Mouse (Mus musculus): ENCODE measurements around the gene Pianp. TPM values are rescaled to one million over a fixed set of nuclear protein-coding genes. Genes with fewer than 3 reads are reported as not detected.

Gene Pianp
- total RNA-seq (2021), result under 1 TPM; 0.22 to 0.41 TPM
- long read RNA-seq, experiment 1, partial matches to known transcripts, result 0 of 1 reads
- long read RNA-seq, experiment 1, other reads (novel, unspliced or antisense), result 0 of 1 reads
- long read RNA-seq, experiment 2, result 0 reads

DNA sequence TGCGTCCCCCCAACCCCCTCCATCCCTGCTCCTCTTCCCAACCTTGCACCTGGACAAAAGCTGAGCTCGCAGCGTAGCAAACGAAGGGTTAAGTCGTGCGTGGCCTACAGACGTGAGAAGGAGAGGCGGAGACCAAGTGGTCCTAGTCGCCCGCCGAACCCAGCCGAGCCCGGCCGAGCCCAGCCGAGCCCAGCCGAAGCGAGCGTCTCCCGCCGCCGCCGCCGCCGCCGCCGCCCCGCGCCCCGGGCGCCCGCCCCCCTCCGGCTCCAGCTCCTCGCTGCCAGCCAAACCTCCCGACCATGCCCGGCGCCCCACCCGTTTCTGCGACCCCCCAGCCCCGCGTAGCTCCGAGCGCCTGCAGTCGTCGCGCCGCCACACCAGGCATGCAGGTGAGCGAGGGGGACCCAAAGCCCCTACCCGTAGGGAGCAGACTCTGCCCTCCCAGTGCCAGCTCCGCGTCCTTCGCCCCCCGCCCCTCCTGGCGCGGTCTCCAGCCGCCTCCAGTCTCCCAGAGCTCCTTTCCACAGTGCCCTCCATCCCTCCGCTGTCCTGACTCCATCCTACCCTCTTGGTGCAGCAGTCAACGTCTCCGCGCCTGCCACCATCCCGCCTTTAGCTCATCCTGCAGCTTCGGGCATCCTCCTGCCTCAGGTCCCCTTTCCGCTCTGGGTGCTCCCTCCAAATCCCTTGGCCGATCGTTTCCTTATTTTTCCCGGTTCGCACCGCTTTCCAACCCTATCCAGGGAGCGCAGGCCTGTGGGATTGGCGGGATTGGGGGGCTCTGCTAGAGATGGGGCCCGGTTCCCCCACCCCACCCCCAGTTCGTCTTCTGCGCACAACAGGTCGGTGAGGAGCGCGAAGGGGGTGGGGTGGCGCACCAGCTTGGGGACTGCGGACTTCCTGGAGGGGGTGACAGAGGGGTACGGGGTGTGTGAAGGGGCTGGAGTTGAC is at the start of gene Pianp:
Gene Pianp (plus strand): TSS at position 144 of the 951 bp plus-strand sequence.
- peak; percentile 80 for DNase-seq
- H3K27ac ChIP-seq, result no peak within 1 kb of the TSS
- peak within 1 kb of the TSS; percentile 76 for H3K4me3 ChIP-seq
- no peak for TF ChIP-seq CTCF (IDR thresholded peaks at IDR 0.05)
- intact Hi-C loops (cut with DNase I), result no loop called here

DNA sequence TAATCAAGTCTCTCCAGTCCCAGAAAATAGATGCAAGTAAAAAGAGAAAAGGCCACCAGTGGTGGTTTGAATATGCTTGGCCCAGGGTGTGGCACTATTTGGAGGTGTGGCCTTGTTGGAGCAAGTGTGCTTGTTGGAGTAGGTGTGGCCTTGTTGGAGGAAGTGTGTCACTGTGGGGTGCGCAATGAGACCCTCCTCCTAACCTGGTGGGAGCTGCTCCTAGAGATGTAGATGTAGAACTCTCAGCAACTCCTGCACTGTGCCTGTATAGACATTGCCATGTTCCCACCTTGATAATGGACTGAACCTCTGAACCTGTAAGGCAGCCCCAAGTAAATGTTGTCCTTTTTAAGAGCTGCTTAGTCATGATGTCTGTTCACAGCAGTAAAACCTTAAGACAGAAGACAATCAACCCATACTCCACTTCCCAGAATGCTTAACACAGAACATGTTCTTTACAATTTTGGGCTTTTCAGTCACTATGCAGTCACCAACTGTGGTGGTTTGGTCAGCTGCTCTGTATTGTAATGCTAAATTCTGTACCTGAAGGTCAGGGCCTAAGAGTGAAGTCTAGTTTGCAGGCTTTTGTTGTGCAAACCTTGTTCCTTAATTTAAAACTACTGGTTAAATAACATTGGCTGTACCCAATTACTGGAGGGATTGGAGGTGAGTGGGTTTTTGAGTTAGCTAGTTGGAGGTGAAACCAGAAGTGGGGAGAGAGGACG is 42.3 kb upstream of the Pianp start:
- DNase-seq, result no peak
- no peak overlapping the region for H3K4me3 ChIP-seq
- no peak overlapping the region for H3K27ac ChIP-seq
- intact Hi-C loops (cut with DNase I), result no loop called here
- no peak for TF ChIP-seq CTCF (IDR thresholded peaks at IDR 0.05)

DNA sequence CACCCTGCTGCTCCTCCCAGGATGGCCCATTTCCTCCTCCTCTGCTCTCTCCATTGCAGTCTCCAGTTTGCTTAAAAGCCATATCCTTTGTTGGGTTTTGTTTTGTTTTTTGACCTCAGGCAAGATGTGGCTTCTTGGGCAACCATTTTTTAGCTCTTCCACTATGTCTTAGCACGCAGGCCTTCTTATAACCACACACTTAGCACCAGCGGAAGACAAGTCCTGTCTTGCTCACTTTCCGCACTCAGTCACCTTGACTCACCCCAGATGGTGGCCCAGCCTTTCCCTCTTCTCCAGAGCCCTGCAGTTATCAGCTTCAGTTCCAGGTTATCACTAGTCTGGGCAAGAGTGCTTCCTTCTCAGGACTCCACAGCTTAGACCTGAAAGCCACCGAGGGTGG is 41.3 kb upstream of the Pianp start:
- no peak for DNase-seq
- intact Hi-C loops (cut with DNase I), result no loop called here
- no peak overlapping the region for H3K4me3 ChIP-seq
- TF ChIP-seq CTCF (IDR thresholded peaks at IDR 0.05), result no peak
- H3K27ac ChIP-seq, result no peak overlapping the region

DNA sequence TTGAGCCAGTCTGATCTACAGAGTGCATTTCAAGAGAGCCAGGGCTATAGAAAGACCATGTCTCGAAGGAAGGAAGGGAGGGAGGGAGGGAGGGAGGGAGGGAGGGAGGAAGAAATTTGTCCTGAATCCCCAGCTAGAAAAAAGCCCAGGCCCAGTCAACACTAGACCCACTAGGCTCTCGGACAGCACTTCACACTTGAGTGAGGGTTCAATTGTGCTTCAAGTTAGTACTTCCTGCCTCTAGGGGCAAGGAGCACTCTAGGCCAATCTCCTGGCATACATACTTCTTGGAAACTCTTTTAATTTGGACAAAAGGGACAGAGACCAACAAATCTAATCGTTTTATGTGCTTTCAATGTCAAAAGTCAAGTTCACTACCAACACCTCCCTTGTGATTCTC is 38.4 kb upstream of the Pianp start:
- Histone ChIP-seq H3K4me3 (no peak overlapping the region), H3K27ac (no peak overlapping the region)
- intact Hi-C loops (cut with DNase I), result no loop called here
- no peak for DNase-seq
- TF ChIP-seq CTCF (IDR thresholded peaks at IDR 0.05), result no peak

DNA sequence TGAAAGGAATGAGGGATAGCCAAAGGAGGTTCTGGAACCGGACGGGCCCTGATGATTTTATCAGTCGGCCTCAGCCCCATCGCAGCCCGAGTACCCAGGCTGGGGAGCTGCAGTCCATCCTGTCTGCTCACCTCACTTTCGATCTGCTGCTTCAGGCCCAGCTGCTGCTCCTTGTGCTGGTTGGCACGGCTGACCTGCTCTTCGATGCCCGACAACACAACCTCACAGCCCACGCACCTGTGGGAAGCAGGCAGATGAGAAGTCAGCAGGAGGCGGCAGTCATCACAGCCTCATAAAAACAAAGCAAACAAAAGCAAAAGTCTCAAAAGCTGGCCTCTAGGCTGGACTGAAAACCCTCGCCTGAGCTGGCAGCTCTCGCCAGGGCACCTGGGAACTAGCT is 36.5 kb upstream of the Pianp start:
- Histone ChIP-seq H3K4me3 (no peak overlapping the region), H3K27ac (no peak overlapping the region)
- DNase-seq, result no peak
- intact Hi-C loops (cut with DNase I), result loop anchor here (10.0 kb wide), 1 partner anchor 105 kb away; the partner anchor contains the start of gene P3h3
- no peak for TF ChIP-seq CTCF (IDR thresholded peaks at IDR 0.05)

DNA sequence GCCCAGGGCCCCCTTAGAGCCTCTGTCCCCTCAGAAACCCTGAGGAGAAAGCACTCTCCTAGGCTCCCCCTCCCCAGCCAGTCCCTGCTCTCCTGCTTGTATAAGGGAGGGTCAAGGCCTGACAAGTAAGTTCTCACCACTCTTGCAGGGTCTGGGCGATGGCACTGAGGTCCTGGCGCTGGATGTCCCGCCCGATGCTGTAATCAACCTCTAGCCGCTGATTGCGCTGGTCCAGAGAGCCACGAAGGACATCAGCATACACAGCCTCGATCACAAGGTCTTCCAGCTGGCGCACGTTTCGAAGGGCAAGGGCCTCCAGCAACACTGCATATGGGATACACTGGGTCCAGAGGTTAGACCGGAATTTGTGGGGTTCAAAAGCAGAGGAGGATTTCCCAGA is 35.5 kb upstream of the Pianp start:
- Histone ChIP-seq H3K4me3 (no peak overlapping the region), H3K27ac (no peak overlapping the region)
- intact Hi-C loops (cut with DNase I), result loop anchor here (10.0 kb wide), 1 partner anchor 106 kb away; the partner anchor contains the start of gene P3h3
- no peak for TF ChIP-seq CTCF (IDR thresholded peaks at IDR 0.05)
- no peak for DNase-seq

DNA sequence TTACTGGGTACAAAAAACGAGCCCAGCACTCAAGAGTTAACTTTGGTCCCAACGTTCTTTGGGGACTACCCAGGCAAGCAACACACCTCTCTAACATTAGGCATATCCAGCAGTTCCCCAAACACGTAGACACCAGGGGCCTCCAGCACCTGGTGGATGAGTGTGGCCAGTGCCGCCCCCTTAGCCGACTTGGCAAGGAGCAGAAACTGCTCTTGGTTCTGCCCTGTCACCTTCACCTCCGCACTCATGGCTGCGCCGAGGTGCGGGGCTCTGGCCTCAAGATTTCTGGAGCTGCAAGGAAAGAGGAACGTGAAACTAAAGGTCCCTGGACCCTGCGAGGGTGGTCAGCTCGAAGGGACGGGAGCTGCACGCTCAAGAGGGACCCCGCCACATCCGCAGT is 31.9 kb upstream of the Pianp start:
- DNase-seq, result no peak
- H3K27ac ChIP-seq, result peak overlapping the region; percentile 94
- H3K4me3 ChIP-seq, result peak overlapping the region; percentile 92
- intact Hi-C loops (cut with DNase I), result loop anchor here (1.0 to 10.0 kb wide), 6 partner anchors 34 to 135 kb away; partner anchors contain the start of genes Cdca3, Ing4, P3h3 and Usp5
- no peak for TF ChIP-seq CTCF (IDR thresholded peaks at IDR 0.05)

DNA sequence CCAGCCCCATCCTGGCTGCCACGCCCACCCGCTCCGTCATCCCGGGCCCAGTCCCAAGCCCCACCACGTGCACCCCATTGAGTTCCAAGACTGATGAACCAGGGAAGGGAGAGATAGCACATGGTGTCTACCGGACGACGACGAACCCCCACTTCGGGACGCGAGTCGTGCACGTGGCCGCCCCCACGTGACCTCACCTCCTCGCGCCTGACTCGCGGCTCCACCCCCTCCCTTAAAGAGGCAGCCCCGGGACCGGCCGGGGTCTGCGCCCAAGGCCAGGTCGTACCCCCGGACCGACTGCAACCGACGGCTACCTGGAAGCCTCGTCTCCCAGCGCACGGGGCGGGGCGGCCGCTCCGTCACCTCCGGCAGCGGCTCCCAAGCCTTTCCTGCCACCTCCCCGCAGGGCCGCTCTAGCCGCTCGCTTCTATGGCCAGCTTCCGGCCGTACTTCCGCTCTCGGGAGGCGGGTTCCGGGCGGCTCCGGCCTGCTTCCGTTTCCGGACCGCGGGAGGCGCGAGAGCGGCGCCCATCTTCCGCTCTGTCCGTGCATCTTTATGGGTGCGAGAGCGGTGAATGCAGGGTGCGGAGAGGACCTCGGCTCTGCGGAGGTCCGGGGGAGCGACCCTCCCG is 31.3 kb upstream of the Pianp start, which contains the start of gene Cops7a:
Gene Cops7a (minus strand): TSS at position 451 of the 632 bp plus-strand sequence.
- TF ChIP-seq CTCF (IDR thresholded peaks at IDR 0.05), result no peak; the same call in 1 of the 2 replicates
- peak; percentile 98 for DNase-seq
- intact Hi-C loops (cut with DNase I), result loop anchor here (1.0 to 10.0 kb wide), 6 partner anchors 35 to 136 kb away; partner anchors contain the start of genes Cdca3, Ing4, P3h3 and Usp5
- Histone ChIP-seq H3K27ac (peak within 1 kb of the TSS; percentile 94), H3K4me3 (peak within 1 kb of the TSS; percentile 92)

DNA sequence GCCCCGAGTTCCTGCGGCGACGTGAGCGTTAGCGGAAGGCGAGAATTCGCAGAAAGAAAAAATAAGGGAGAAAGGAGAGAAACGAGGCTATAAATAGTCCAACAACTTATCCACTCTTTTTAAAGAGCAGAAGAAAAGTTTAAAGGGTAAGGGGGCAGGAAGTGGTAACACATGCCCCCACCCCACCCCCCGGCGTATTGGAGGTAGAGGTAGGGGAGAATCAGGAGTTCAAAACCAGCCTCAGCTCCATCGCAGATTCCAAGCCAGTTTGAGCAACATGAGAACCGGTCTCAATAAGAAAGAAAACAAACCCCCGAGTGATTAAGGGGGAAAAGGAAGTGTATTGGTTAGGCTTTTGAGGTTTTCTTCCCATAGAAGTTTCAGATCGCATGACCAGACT is 30.7 kb upstream of the Pianp start:
- H3K4me3 ChIP-seq, result peak overlapping the region; percentile 92
- no peak for DNase-seq
- TF ChIP-seq CTCF (IDR thresholded peaks at IDR 0.05), result no peak
- peak overlapping the region; percentile 94 for H3K27ac ChIP-seq
- intact Hi-C loops (cut with DNase I), result loop anchor here (1.0 to 10.0 kb wide), 6 partner anchors 35 to 136 kb away; partner anchors contain the start of genes Cdca3, Ing4, P3h3 and Usp5

DNA sequence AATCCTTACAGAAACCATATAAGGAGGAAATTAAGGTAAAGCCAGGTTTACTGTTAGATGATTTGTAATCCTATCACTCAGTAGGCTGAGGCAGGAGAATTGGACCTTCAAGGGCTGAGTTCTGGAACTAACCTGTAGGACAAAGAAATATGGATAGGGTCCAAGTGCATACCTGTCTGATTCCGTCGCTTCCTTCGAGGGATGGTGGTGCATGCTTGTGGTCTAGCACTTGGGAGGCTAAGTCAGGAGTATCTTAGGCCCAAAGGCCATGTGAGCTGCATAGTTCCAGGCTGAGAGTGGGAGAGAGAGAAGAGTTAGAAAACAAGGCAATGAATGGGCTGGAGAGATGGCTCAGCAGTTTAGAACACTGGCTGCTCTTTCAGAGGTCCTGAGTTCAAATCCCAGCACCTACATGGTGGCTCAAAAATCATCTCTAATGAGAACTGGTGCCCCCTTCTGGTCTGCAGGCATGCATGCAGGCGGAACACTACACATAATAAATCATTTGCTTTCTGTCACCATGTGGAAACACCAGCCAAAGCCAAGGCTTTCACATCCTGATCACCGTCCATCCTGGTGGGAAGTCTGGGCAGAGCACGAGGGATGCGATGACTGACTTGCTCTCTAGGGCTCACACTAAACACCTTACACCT is 29.9 kb upstream of the Pianp start:
- no peak overlapping the region; the same call in 1 of the 2 replicates for H3K4me3 ChIP-seq
- DNase-seq, result no peak
- H3K27ac ChIP-seq, result peak overlapping the region; percentile 94; the same call in 1 of the 2 replicates
- TF ChIP-seq CTCF (IDR thresholded peaks at IDR 0.05), result peak; percentile 52
- intact Hi-C loops (cut with DNase I), result loop anchor here (10.0 kb wide), 1 partner anchor 112 kb away; the partner anchor contains the start of gene P3h3

DNA sequence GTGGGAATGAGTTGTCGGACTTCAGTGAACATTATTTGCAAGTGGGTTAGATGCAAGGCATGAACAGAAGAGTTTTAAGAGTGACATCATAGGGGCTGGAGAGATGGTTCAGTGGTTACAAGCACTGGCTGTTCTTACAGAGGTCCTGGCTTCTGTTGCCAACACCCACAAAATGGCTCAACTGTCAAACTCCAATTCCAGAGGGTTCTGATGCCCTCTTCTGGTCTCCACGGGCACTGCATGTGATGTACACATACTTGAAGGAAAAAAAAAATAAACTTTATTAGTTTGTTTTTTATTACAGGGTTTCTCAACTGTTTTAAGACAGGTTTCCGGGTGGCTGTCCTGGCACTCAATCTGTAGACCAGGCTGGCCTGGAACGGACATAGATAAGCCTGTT is 28.7 kb upstream of the Pianp start:
- intact Hi-C loops (cut with DNase I), result loop anchor here (10.0 kb wide), 1 partner anchor 113 kb away; the partner anchor contains the start of gene P3h3
- H3K4me3 ChIP-seq, result no peak overlapping the region
- H3K27ac ChIP-seq, result no peak overlapping the region
- TF ChIP-seq CTCF (IDR thresholded peaks at IDR 0.05), result peak; percentile 77
- peak; percentile 64 for DNase-seq

Measured in gastrocnemius, adult 2 months (tissue).